Mouse (Mus musculus): ENCODE results near the gene Gm20518.

GRCm38 (mm10) chr16:17803675-17804448 is 87.6 kb downstream of the Gm20518 start:
- no peak for TF ChIP-seq POLR2A (IDR thresholded peaks at IDR 0.05; ENCODE audit: extremely low read depth, insufficient read depth, low read length)
- TF ChIP-seq CTCF (IDR thresholded peaks at IDR 0.05; ENCODE audit: extremely low read depth, insufficient read depth, low read length): no peak
